Mouse (Mus musculus): ENCODE results near the gene H2-DMa.

The H2-DMa gene

GRCm38 (mm10) chr17:34155534-34155933, 36.2 kb downstream of the H2-DMa start:
- no peak for DNase-seq (ENCODE audit: low spot score)

- DNase-seq (ENCODE audit: low spot score), result no peak
Observed at GRCm38 (mm10) chr17:34164202-34164895, 45.0 kb downstream of the H2-DMa start.

- no peak for DNase-seq (ENCODE audit: low spot score)
Observed at GRCm38 (mm10) chr17:34165033-34165730, 45.8 kb downstream of the H2-DMa start.

GRCm38 (mm10) chr17:34169279-34169678, 49.9 kb downstream of the H2-DMa start:
- DNase-seq (ENCODE audit: low spot score), result no peak

- no peak for DNase-seq (ENCODE audit: low spot score)
Observed at GRCm38 (mm10) chr17:34170487-34170876, 51.1 kb downstream of the H2-DMa start.

GRCm38 (mm10) chr17:34170877-34171498, 51.6 kb downstream of the H2-DMa start:
- DNase-seq (ENCODE audit: low spot score), result peak; percentile 81

GRCm38 (mm10) chr17:34172528-34172927, 53.2 kb downstream of the H2-DMa start:
- DNase-seq (ENCODE audit: low spot score), result no peak

- no peak for DNase-seq (ENCODE audit: low spot score)
Observed at GRCm38 (mm10) chr17:34174075-34174474, 54.7 kb downstream of the H2-DMa start.

- no peak for DNase-seq (ENCODE audit: low spot score)
Observed at GRCm38 (mm10) chr17:34177179-34177578, 57.8 kb downstream of the H2-DMa start.

- DNase-seq (ENCODE audit: low spot score), result no peak
Observed at GRCm38 (mm10) chr17:34179019-34179418, 59.7 kb downstream of the H2-DMa start.

GRCm38 (mm10) chr17:34179913-34180859, 60.8 kb downstream of the H2-DMa start:
- no peak for DNase-seq (ENCODE audit: low spot score)

GRCm38 (mm10) chr17:34183564-34184219, 64.4 kb downstream of the H2-DMa start:
- no peak for DNase-seq (ENCODE audit: low spot score)

- no peak for DNase-seq (ENCODE audit: low spot score)
Observed at GRCm38 (mm10) chr17:34185526-34185925, 66.2 kb downstream of the H2-DMa start.

- DNase-seq (ENCODE audit: low spot score), result no peak
Observed at GRCm38 (mm10) chr17:34186885-34187260, 67.5 kb downstream of the H2-DMa start.

GRCm38 (mm10) chr17:34187261-34187916, 68.0 kb downstream of the H2-DMa start, which contains the start of the genes Tap1 and Psmb9:
Gene Tap1, plus strand, starts transcription at chr17:34187553.
Gene Psmb9, minus strand, starts transcription at chr17:34187764.
- peak; percentile 99 for DNase-seq (ENCODE audit: low spot score)

- peak; percentile 31 for DNase-seq (ENCODE audit: low spot score)
Observed at GRCm38 (mm10) chr17:34188010-34188409, 68.7 kb downstream of the H2-DMa start.
